Mouse (Mus musculus): ENCODE measurements around the gene Kdf1. TPM values are rescaled to one million over a fixed set of nuclear protein-coding genes. Genes with fewer than 3 reads are reported as not detected.

Gene Kdf1
- 12.9 and 13.5 TPM in 2 replicates for polyA plus RNA-seq (2015; fragmentation: Nextera tagmentation; extraction: Ambion mirVana)

GRCm38 (mm10) chr4:133518601-133519368 lies at the start of gene Kdf1:
Kdf1 (plus strand) TSS chr4:133518963.

DNA sequence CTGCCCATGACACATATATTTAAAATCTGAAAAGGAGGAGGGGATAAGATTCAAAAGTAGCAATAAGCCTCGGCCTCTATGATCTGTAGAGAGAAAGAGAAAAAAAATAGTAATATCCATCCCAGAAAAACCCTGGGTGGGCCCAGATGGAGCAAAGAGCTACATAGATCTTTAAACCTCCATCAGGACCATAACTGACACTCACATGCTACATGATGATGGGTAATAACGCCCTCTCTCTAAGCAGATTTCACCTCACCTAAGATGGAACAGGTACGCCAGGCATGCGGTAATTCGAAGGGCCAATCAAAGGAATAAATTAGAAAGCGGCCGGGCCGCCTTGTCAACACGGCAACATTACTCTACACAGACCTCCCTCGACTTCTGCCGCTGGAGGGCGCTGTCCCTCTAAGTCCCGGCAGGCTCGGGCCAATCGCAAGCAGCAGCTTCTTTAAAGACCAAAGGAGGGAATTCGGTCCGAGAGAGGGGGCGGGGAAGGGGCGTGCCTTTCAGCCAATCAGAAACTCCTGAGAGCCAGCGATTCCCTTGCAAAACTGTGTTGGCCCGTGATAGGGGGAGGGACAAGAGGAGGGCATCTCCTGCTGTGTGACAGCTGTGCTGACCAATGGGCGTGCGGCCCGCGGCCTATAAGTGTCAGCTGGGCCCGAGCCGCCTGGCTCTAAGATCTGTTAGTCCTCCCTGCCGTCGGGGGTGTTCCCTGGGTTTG lies 39.1 kb upstream of the Kdf1 start, which contains the start of gene Tent5b:
Gene Tent5b (plus strand): TSS at position 675 of the 727 bp plus-strand sequence.

GRCm38 (mm10) chr4:133498160-133498724 lies 20.5 kb upstream of the Kdf1 start, which contains the start of gene Trnp1:
Trnp1 (minus strand) TSS chr4:133498550.

DNA sequence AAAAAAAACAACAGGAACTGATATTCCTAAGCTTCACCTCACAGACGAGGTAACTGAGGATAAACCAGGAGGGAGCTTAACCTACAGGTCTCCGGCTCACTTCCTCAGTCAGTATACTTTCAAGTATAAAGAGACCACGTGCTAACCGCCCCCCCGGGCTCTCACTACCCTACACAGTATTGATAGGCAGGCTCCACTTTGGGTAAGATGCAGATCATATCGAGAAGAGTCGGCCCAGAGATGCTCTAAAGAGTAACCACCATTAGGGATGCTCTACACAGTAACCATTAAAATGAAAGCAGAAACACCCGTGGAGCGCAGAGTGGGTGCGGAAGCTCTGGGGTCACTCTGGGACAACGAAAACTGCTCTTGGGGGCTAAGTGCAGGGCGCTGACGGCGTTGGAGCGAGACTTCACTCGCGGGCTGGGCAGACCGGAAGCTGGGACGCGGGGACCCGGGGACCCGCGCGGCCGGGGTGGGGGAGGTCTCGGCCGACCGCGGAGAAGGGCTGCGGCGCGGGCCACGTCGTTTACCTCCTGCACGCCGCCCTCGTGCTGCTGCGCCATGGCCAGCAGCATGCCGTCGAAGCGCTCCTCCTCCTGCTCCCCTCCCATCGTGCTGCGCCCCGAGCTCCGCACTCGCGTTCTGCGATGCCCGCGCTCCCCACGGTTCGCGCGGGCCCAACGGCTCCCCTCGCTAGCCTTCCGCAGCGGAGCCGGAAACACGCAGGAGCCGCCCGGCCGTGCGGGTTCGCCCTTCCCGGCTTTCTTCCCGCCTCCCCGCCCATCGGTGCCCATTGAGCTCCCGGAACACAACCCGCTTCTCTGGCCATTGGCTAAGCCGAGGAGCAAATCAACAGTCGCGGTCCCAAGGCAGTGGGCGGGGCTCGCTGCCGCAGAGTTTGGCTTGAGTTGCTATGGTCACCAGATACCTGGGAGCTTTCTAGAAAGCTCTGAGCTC lies 26.8 kb downstream of the Kdf1 start, which contains the start of gene Nudc:
Gene Nudc (minus strand): TSS at position 725 of the 960 bp plus-strand sequence.

DNA sequence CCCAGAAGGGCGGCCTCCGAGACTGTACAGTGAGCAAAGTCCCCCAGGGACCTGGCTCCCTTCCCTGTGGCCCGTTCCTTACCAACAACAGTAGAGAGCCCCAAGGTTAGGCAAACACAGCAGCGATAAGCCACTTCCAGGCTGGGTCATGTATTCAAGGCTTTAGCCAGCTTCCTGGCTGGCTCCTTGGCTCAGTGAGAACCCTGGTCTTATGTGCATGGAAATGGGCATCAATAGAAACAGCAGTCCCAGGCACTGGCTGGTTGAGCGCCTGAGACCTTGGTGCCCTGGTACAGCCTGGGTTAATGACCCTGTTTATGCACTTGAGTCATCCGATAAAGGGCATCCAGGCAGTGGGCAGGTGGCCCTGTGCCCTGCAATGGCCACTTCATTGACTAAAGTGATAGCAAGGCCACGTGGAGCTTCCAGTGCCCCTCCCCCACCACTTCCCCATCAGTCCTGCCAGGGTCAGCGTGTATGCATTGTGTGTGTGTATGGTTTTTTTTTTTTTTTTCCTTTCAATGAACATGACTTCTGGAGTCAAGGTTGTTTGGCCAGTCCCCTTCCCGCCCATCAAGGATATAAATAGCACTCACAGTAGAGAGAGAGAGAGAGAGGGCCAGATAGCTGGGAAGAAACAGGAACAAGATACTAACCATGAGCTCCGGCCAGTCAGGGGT lies 34.1 kb downstream of the Kdf1 start, which contains the start of gene Nr0b2:
Gene Nr0b2 (plus strand): TSS at position 609 of the 680 bp plus-strand sequence.

DNA sequence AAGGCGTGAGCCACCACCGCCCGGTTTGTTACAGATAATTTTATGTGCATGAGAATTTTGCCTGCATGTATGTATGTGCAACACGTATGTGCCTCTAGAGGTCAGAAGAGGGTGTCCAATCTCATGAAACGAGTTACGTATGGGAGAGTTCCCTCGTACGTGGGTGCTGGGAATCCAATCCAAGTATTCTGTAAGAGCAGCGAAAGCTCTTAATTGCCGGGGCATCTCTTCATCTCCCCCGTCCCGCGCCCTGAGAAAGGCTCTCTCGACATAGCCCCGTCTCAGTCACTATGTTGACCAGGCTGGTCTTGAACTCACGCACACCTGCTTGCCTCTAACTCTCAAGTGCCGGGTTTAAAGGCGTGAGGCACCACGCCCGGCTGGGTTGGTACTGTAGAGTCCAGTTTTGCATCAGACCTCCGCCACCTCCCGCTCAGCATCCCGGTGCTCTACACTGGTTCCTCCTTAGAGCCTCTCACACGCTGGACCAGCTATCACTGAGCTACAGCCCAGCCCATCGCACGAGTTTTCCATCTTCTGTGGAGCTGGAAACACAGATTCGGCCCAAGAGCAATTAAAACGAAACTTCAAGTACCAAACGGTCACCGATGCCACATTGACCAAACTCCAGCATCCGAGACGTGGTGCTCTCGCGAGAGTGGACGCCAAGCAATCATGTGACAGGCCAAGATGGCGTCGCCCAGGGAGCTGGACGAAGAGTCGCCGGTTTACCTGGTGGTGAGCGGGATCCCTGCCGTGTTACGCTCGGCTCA lies 55.5 kb downstream of the Kdf1 start, which contains the start of gene Gpatch3:
Gene Gpatch3 (plus strand): TSS at position 676 of the 773 bp plus-strand sequence.

Small RNA genes within 50 kb of the gene (microRNA-seq; reads per million reads assigned to microRNA genes)
- gene Gm23158, result not detected

Other genes starting within 250 kb of the Kdf1 start
- gene Tmem222, start 241.2 kb upstream of the Kdf1 start, polyA plus RNA-seq (2015; fragmentation: Nextera tagmentation; extraction: Ambion mirVana), result 62.5 and 67.5 TPM in 2 replicates
- 10.6 and 11.6 TPM in 2 replicates for gene Wdtc1, start 165.5 kb upstream of the Kdf1 start, polyA plus RNA-seq (2015; fragmentation: Nextera tagmentation; extraction: Ambion mirVana)
- gene Slc9a1, start 149.3 kb upstream of the Kdf1 start, polyA plus RNA-seq (2015; fragmentation: Nextera tagmentation; extraction: Ambion mirVana), result 5.8 and 6.5 TPM in 2 replicates
- gene Tent5b, start 38.8 kb upstream of the Kdf1 start, polyA plus RNA-seq (2015; fragmentation: Nextera tagmentation; extraction: Ambion mirVana), result 54.5 and 66.4 TPM in 2 replicates
- gene Trnp1, start 20.4 kb upstream of the Kdf1 start, polyA plus RNA-seq (2015; fragmentation: Nextera tagmentation; extraction: Ambion mirVana), result 13.2 and 14.5 TPM in 2 replicates
- gene Nudc, start 27.0 kb downstream of the Kdf1 start, polyA plus RNA-seq (2015; fragmentation: Nextera tagmentation; extraction: Ambion mirVana), result 141 and 148 TPM in 2 replicates
- gene Nr0b2, start 34.4 kb downstream of the Kdf1 start, polyA plus RNA-seq (2015; fragmentation: Nextera tagmentation; extraction: Ambion mirVana), result not detected in 2 replicates
- gene Gpatch3, start 55.8 kb downstream of the Kdf1 start, polyA plus RNA-seq (2015; fragmentation: Nextera tagmentation; extraction: Ambion mirVana), result 3.8 and 4.1 TPM in 2 replicates
- gene Gpn2, start 65.4 kb downstream of the Kdf1 start, polyA plus RNA-seq (2015; fragmentation: Nextera tagmentation; extraction: Ambion mirVana), result 10.7 and 10.8 TPM in 2 replicates
- gene Sfn, start 83.2 kb downstream of the Kdf1 start, polyA plus RNA-seq (2015; fragmentation: Nextera tagmentation; extraction: Ambion mirVana), result 321 and 361 TPM in 2 replicates
- gene Zdhhc18, start 131.2 kb downstream of the Kdf1 start, polyA plus RNA-seq (2015; fragmentation: Nextera tagmentation; extraction: Ambion mirVana), result 1.8 and 2.5 TPM in 2 replicates
- gene Pigv, start 153.7 kb downstream of the Kdf1 start, polyA plus RNA-seq (2015; fragmentation: Nextera tagmentation; extraction: Ambion mirVana), result 16.0 and 16.2 TPM in 2 replicates
- 10.8 and 11.7 TPM in 2 replicates for gene Arid1a, start 237.8 kb downstream of the Kdf1 start, polyA plus RNA-seq (2015; fragmentation: Nextera tagmentation; extraction: Ambion mirVana)